Mouse (Mus musculus) retina, postnatal 7 days (tissue): ENCODE measurements around the gene Ppp2r5d.
A peak's percentile ranks its signal among the peaks of the same experiment; 100 is the strongest.

Source experiments
- DNase-seq: peaks from one replicate; pipeline ENCODE4 v3.0.0-alpha.2; 2012; ENCODE audit warnings: low read depth, low spot score

The Ppp2r5d gene

GRCm38 (mm10) chr17:46681466-46682118, 23.3 kb downstream of the Ppp2r5d start:
- no peak for DNase-seq

DNA sequence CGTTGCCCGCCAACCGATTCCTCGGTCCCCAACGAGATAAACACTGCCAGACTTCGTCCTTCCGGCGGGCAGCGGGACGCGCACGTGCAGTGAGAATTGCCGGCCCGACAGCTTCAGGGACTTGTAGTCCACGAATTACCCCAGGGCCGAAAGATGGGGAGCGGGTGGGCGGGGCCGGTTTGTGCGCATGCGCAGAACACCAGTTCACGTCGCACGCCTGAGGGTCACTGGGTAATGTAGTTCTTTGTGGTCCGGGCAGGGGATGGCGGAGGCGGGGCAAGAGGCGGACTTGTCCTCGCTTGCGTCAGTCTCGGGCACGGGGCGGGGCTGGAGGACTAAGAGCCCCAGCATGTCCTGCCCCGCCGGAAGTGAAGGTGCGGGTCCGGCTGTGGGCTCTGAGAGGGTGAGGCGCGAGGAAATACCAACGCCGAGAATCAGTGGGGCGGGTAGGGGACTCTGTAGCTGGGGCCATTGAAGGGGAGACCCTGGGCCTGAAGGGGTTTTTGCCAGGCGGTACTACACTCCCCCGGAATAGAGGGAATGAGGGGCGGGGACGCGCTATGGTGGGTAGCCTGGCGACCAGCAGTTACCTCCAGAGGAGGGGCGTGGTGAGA, 24.0 kb downstream of the Ppp2r5d start, which contains the start of gene Klhdc3:
Gene Klhdc3 (minus strand): TSS at position 155 of the 614 bp plus-strand sequence.
- DNase-seq, result peak; percentile 97

GRCm38 (mm10) chr17:46679843-46680759, 24.8 kb downstream of the Ppp2r5d start:
- DNase-seq, result peak; percentile 27

DNA sequence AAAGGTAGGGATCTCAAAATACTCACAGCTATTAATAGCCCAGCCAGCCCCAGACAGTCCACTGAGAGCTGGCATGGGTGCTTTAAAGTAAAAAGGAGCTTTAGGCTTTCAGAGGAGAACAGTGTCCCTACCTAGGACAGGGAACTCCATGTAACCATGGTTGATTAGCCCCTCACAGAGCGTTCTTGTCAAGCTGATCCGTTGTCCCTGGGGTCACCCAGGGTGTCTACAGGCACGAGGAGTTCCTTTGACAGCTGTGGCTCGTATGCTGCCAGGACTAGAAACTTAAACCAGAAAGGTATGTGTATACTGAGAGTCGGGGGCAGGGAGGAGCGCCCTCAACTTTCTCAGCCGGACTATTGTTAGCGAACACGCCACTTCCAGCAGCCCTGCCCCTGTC, 26.0 kb downstream of the Ppp2r5d start:
- DNase-seq, result no peak

- DNase-seq, result no peak
Observed at GRCm38 (mm10) chr17:46678416-46678815, 26.5 kb downstream of the Ppp2r5d start, which contains the start of gene Mea1. Gene Mea1 (plus strand): TSS chr17:46678793.

DNA sequence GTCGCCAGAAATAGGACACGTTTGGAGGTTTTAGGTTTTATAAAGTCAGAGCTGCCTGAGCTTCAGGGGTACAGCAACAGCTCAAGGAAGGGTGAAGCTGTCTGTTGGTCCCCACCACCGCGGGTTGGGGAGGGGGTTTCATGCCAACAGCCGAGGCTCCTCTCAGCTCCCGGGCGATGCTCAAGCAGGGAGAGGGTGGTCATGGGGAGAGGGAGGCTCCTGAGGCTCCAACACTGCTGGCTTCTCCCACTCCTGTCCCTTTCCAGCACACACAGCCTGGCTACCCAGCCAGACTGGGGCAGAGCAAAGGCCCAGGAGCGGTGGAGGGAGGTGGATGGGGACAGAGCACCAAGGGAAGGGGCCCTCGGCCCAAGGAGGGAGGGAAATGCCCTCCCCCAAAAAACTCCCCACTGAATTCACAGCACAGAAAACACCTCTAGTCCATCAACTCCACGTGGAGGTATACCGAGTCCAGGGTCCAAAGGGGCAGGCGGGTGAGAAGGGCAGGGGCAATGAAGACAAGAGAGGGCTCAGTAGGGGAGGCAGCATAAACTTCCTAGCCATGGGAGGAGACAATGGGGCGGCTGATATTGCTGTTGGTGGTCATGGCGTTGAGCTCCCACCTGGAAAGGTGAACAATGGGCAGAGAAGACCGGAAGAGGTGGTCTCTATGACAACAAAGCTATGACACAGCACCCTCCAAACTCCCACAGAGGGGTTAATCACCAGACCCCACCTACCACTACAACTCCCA, 30.2 kb downstream of the Ppp2r5d start:
- DNase-seq, result no peak

GRCm38 (mm10) chr17:46673850-46674529, 30.9 kb downstream of the Ppp2r5d start, which contains the start of gene Rrp36:
Gene Rrp36 (minus strand): TSS chr17:46674352.
- peak; percentile 76 for DNase-seq

GRCm38 (mm10) chr17:46669911-46670310, 35.0 kb downstream of the Ppp2r5d start:
- no peak for DNase-seq

GRCm38 (mm10) chr17:46667712-46668111, 37.2 kb downstream of the Ppp2r5d start:
- no peak for DNase-seq

DNA sequence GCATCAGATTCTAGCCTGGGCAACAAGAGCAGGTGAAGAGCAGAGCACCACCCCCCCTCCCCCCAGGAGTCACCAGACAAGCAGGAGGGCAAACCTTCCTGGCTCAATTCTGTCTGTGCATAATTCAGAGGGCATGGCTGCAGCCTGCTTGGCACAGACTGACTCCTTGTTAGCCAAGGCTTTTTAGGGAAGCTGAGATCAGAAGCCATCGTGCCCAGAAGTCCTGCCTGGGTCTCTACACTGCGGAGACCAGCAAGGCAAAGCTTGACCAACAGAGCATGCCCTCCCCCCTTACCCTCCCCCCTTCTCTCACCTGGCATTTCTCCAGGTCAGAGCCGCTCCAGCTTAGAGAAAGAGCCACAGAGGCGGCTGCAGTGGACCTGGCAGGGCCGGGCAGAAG, 42.2 kb downstream of the Ppp2r5d start:
- DNase-seq, result no peak

- no peak for DNase-seq
Observed at GRCm38 (mm10) chr17:46661981-46662380, 42.9 kb downstream of the Ppp2r5d start.

DNA sequence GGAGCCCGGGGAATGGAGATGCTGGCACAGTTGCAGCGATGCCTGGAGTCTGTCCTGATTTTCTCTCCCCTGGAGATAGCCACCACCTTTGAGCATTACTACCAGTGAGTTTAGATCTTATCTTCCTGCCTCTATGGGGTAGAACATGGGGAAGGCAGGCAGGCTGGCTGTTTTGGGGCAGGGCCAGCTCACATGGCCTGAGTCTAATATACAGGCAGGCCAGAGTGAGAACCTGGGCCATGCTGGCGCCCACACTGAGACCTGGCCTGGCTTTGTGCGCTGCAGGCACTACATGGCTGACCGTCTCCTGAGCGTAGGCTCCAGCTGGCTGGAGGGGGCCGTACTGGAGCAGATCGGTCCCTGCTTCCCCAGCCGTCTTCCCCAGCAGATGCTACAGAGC, 43.6 kb downstream of the Ppp2r5d start:
- no peak for DNase-seq

GRCm38 (mm10) chr17:46656054-46656453, 48.9 kb downstream of the Ppp2r5d start:
- DNase-seq, result no peak

DNA sequence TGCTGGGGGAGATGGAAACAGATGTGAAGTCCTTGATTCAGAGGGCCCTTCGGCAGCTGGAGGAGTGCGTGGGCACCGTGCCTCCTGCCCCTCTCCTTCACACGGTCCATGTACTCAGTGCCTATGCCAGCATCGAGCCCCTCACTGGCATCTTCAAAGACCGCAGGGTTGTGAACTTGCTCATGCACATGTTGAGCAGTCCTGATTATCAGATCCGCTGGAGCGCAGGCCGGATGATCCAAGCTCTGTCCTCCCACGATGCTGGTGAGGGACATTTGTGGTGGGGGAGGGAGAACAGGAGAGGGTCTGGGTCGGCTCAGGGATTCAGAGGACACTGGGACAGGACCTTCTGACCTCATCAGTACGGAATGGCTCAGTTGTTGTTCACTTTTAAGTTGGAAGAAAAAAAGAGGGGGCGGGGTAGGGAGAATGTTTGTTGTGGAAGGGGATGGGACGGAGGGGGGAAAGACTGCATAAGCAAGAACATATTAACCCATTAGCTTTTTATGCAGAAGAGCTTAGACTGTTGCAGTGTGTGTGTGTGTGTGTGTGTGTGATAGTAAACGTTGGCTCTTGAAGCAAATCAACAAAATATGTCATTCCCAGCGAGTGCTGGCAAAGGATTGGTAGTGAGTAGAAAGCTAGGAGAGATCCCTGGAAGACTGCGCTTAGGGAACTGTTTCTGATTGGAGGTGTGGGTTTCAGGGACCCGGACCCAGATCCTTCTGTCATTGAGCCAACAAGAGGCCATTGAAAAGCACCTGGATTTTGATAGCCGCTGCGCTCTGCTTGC, 53.0 kb downstream of the Ppp2r5d start:
- DNase-seq, result no peak

DNA sequence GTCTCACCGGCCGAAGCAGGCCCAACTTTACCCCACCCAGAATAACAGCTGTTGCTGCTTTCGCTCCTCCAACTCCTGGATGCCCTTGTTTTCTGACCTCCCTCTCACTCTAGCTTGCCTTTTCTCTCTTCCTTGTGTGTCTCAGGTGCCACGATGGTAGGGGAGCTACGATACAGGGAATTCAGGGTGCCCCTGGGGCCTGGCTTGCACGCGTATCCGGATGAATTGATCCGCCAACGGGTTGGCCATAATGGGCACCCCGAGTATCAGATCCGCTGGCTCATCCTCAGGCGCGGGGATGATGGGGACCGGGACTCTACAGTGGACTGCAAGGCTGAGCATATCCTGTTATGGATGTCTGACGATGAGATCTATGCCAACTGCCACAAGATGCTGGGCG, 53.6 kb downstream of the Ppp2r5d start:
- DNase-seq, result no peak

- peak; percentile 83 for DNase-seq
Observed at GRCm38 (mm10) chr17:46650232-46651031, 54.5 kb downstream of the Ppp2r5d start, which contains the start of gene Cul7. Gene Cul7 (plus strand): TSS chr17:46650337.

GRCm38 (mm10) chr17:46649811-46650210, 55.1 kb downstream of the Ppp2r5d start:
- no peak for DNase-seq

GRCm38 (mm10) chr17:46648436-46648835, 56.5 kb downstream of the Ppp2r5d start:
- DNase-seq, result no peak

DNA sequence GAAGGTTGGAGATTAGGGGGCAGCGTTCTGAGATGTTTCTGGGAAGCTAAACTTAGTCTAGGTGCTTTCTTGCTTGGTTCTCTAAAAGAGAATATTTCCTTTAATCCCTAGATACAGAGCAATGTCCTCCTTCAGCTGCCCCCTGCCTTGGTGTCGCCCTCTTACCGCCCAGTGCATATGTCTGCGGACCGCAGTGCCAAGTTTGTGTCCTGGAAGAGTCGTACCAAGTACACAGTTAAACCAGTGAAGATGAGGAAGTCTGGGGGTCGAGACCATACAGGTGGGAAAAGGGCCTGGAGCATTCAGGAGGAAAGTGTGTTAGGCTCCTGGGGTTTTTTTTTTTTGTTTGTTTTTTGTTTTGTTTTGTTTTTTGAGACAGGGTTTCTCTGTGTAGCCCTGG, 57.6 kb downstream of the Ppp2r5d start:
- no peak for DNase-seq
